Mouse (Mus musculus): ENCODE results near the gene Lrrd1.
"Not testable (repeated sequence)": the region's sequence is repeated elsewhere in the genome, so short reads cannot be mapped to it uniquely, and the experiment has no call there.

Gene Lrrd1

DNA sequence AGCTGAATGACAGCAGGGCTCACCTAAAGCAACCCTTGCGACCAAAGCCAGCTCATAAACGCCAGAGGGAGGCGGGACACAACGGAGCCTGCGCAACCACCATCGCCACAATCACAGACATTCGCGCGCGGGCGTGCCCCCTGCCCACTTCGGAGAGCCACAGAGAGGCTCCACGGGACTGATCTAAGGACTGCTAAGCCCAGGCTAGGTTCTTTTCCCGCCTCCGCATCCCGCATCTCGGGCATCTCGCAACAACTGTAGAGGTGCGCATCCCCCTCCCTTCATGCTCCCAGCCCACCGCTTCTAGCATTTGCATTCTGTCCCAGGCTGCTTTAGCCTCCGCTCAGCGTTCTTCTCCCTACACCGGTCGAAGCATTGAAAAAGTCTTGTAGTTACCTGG lies at the start of gene Lrrd1:
Lrrd1 (plus strand) TSS at position 148 of the 400 bp plus-strand sequence.
- peak; percentile 30 for DNase-seq (ENCODE audit: low spot score)

DNA sequence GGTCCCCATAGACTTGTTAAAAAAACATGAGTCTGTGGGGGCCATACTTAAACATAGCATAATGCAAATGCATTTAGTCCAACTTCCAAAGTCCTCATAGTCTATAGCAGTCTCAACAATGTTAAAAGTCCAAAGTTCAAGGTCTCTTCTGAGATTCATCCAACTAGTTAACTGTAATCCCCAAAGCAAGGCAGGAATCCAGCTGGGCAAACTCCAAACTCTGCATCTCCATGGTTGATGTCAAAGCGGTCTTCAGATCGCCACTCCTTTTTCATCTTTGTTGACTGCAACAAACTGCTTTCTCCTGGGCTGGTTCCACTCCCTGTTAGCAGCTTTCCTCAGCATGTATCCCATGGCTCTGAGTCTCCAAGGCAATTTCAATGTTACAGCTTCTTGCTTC lies 47.9 kb upstream of the Lrrd1 start:
- not testable (repeated sequence) for DNase-seq (ENCODE audit: low spot score)

DNA sequence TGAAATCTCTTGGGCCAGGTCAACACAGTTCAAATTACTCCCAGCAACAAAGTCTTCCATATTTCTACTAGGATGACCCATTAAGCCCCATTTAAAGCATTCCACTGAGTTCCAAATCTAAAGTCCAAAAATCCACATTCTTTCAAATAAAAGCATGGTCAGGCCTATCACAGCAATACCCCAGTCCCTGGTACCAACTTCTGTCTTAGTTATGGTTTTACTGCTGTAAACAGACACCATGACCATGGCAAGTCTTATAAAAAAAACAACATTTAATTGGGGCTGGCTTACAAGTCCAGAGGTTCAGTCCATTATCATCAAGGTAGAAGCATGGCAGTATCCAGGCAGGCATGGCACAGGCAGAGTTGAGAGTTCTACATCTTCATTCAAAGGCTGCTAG lies 46.3 kb upstream of the Lrrd1 start:
- DNase-seq (ENCODE audit: low spot score), result not testable (repeated sequence)

DNA sequence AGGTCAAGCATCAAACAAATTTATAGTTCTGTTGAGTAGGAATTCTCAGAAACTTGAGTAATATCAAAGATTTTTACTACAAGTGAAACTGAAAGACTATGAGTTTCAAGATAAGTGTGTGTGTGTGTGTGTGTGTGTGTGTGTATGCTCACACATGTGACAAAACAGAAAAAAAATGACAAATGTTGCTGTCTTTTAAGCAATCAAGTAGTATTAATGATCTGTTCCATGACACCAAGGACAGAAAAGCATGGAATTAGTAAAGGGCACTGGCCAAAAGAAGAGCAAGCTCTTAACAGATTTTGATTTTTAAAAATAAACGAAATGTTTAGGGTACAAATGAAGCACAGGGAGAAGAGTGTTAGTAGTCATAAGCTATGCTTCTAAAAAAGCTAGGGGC lies 44.9 kb upstream of the Lrrd1 start:
- no peak for DNase-seq (ENCODE audit: low spot score)

DNA sequence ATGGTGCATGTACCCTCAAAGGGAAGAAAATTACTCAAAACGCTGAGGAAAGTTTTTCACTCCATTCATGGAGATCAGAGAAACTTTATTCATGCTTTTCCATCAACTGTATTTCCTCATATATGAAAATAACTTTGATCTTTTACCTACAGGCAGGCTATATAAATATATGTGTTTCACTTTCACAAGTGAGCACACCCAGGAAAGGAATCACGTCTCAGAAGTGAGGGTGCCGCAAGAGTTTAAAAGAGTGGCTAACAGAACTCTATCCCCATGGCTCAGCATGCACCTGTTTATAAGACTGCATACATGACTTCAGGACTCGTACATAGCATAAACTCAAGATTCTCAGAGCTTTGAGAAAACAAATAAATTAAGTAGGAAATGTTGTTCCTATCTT lies 44.1 kb upstream of the Lrrd1 start:
- no peak for DNase-seq (ENCODE audit: low spot score)

DNA sequence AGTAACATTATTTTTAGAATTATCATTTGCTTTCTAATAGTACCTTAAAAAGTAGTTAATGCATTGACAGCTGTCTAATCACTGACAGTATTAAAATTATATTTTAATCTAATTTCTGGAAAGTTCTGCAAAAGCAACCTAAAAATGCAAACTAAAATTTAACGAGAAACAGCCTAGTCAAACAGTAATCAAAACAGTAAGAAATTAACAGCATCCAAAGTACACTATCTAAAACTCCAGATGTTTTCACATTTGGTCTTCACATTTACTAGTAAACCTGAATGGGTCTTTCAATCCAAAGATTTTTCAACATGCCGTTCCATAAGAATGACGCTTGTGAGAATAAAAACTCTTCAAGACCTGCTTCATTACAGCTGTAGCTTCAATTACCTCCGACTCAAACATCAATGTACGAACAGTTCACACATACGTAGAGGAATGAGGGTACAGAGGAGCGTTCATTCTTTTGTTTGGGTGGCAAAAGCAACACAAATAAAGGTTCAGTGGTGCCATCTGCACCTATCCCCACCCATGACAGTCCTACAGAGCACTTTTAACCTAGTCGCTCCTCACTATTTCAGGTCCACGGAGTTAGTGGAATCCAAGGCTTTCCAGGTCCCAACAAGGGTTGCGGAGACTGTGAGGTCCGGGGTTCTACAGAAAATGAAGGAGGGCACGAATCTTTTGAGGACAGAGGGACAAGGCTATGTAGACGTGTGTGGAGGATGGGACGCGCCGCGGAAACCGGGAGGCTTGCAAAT lies 43.1 kb upstream of the Lrrd1 start:
- no peak for DNase-seq (ENCODE audit: low spot score)

DNA sequence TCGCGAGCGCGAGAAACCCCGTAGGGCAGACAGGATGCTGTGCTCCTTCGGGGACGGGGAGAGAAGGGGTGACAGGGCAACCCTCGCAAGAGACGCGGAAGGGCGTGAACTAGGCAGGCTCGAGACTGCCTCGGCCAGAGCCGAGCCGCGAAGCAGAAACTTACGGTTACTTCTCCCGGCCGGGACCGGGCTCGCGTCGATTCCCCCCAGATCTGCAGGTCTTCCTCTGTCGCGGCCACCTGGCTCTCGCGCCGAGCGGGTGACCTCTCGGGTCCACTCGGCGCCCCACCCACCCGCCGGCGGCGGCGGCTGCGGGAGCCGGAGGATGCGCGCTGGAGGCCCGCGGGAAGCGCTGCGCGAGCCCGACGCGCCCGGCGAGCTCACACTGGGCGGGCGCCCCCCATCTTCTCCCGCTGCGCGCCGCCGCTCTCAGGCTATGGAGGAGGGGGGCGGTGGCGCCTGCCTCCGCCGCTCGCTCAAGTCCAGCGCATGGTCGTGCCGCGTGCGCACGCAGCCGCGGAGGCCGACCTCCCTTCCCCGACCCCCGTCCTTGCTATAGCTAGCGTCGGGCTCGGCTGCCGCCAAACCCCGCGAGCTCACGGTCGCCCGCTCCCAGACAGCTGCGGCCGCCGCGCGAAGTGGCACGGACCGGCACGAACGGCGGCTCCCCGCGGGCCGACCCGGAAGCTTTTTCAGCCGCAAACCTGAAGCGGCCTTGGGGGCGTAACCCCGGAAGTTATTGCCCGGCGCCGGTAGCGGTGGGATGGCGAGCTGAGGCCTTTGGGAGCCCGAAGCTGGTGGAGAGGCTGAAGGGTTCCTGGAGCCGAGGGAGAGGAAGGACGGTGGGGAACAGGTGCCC lies 42.3 kb upstream of the Lrrd1 start, which contains the start of the genes Ankib1 and Krit1:
Ankib1 (minus strand) TSS at position 493 of the 859 bp plus-strand sequence.
Krit1 (plus strand) TSS at position 752 of the 859 bp plus-strand sequence.
- peak; percentile 91 for DNase-seq (ENCODE audit: low spot score)

DNA sequence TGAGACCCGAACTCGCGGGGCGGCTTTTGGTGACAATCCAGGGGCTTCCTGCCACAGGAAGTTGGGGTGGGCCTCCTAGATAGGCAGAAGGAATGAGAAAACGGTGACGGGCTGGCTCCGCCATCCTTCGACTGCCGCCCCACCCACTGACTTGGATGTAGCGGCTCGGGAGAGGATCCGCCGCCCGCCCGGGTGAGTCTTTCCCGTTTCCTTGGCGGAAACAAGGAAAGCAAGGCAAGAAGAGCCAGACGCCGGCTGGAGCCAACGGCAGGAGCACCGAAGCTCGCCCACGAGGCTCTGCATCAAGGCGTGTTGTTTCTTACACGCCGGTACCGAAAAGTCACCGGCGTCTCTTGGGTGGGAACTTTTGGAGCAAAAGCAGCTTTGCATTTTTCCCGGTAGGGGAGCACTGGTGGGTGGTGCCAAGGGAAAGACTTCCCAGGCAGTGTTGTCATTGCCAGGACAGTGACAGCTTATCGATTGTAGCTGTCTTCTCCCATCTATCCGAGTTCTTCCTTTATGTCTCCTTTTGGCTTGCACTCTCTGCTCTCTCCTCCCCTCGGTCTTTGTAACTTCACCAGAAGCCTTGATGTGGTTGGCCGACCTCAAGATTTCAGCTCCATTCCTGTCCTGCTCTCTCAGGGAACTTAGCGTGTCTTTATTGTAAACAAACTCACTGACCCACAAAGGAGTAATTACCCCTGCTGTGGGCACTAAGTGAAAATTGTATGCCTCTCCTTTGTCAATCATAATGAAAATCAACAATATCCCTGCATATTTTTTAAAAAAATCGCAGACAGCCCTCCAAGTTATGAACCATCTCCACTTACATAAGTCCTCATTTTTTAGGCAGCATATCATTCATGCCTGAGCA lies 41.4 kb upstream of the Lrrd1 start:
- peak; percentile 52 for DNase-seq (ENCODE audit: low spot score)

DNA sequence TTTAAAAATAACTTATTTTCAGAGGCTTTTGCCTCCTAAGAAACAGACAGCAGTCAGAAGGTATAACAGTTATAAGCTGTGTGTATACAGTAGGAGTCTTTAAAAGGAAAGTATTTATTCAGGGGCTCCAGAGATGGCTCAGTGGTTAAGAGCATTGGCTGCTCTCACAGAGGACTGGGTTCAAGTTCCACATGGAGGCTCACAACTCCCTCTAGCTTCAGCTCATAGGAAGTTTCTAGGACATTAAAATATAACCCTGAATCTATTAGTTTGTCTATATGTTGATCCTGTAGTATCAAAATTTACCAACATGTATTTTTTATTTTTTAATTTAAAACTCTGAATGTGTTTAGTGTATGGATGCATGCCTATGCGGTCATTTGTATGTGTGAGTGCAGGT lies 36.5 kb upstream of the Lrrd1 start:
- no peak for DNase-seq (ENCODE audit: low spot score)

DNA sequence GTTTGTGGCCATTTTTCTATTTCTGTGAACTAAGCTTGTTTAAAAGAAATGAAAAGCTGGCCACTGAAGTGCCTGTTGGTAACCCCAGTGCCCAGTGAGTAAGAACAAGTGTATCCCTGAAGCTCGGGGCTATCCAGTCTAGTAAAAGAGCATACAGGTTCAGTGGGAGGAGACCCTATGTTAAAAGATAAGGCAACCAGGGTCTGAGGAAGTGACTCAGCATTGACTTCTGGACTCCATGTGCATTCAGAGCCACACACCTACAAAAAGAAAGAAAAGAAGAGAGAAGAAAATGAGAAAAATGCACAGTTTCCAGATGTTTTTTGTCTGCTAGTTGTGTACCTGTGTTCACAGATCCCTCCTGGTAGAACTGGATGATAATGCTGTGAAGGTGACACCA lies 10.9 kb upstream of the Lrrd1 start:
- no peak for DNase-seq (ENCODE audit: low spot score)

DNA sequence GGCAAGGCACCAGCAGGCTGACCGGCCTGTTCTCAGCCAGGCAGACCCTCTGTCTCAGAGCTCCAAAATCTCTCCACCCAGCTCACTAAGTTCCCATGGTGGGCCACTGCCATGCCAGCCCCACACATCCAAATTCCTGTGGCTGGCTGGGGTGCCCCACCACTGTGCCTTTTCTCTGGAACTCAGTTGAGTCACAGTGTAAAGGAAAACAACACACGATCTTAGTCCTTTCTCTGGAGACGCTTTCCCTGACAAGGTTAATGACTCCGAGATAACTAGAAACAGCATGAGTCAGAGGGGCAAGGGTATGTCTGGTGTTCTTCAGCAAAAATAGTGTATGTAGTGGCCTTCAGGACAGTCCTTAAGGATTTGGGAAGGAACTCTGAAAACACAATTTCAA lies 25.2 kb downstream of the Lrrd1 start:
- DNase-seq (ENCODE audit: low spot score), result no peak

DNA sequence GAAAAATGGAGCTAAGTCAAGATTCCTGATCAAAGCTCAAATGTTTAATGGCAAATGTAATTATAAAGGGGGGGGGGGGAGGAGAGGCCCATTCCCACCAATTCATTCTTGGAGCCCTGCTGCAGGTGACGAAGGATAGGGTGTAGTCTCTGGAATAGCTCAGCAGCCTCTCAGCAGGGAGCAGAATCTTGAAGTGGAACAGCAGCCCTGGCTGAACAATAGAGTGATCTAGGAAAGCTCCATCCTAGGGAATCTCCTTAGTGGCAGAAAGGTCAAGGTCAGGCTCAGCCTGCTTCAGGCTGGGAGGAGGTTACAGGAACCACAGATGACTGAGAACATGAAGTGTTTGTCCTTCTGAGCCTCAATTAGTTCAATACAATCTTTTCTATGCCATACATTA lies 27.4 kb downstream of the Lrrd1 start:
- DNase-seq (ENCODE audit: low spot score), result no peak

DNA sequence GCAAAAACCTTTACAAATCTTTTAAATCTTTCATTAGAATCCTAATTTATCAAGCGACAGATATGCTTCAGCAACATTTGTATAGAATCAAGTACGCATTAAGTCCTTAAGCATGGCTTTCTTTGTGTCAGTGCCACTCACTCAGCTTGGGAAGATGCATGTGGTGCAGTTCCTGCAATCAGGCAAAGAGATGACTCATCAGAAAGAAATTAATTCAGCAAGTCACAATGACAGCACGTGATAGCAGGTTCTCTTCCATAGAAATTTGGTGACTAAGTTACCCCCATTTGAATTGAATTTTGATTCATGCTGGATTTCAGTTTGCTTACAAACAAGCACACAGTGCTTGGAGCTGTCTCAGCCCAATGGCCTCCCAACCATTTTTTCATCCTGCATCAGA lies 28.5 kb downstream of the Lrrd1 start:
- no peak for DNase-seq (ENCODE audit: low spot score)

DNA sequence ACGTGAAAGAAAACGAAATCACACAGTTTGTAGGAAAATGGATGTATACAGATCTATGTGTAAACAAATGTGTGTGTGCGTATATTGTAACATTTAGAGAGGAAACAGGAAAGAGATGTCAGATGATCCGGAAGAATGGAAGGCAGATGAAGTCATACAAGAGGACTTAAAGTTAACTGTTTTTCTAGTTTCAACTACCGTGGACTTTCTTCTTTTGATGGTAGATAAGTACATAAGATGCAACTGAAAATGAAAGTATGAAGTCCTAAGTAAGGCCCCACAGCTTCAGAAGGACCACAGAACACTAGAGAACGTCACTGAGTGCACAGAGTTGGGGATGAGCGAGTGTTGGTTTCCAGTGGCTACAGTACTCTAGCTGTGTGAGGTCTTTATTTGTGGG lies 41.9 kb downstream of the Lrrd1 start:
- DNase-seq (ENCODE audit: low spot score), result not testable (repeated sequence)

DNA sequence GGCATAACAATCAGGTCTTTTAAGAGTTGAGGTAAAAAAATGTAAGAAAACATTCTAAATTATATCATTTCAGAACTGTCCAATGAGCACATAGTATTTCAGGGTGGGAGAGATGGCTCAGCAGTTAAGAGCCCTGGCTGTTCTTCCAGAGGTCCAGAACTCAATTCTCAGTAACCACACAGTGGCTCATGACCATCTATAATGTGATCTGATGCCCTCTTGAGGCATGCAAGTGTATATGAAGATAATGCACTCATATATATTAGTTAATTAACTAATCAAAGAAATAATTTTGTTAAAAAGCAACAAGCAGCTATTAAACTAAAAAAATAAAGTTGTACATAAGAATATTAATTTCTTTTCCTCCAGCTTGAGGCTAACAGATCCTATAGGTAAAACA lies 44.2 kb downstream of the Lrrd1 start:
- DNase-seq (ENCODE audit: low spot score), result no peak

DNA sequence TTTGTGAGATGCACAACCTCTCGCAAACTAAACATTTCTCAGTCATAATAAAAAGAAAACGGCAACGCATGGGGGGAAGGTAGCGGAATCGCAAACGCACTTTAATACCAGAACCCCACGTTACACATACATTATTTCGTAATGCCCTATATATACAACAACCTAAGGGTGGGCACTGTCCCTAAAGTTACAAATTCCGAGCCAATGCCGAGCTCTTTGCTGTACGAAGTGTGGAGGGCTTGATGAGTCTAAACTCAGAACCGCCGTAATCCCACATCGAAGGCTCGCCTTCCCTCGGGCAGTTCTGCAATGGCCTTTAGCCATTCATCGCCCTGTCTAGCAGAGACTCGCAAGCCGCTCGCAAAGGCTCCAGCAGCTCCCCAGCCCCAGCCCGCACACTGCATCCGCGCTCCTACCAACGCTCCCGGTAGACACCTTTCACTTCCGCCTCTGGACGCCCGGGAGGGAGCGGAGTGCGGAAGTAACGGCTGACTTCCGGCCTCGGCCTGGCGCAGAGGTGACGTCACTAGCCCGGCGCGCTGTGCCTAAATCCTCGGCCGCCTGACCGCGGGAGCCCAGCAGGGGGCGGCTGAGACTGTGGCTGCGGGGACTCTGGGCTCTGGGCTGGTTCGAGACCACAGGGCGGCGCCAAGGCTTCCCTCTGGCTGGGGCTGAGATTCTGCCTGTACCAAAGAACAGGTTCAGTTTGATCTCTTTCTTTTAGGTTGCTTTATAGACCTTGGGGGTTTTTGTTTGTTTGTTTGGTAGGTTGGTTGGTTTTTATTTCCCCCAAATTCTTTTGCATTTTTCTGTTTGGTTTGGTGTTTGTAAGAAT lies 48.7 kb downstream of the Lrrd1 start, which contains the start of gene Mterf1a:
Mterf1a (minus strand) TSS at position 475 of the 835 bp plus-strand sequence.
- DNase-seq (ENCODE audit: low spot score), result peak; percentile 11

DNA sequence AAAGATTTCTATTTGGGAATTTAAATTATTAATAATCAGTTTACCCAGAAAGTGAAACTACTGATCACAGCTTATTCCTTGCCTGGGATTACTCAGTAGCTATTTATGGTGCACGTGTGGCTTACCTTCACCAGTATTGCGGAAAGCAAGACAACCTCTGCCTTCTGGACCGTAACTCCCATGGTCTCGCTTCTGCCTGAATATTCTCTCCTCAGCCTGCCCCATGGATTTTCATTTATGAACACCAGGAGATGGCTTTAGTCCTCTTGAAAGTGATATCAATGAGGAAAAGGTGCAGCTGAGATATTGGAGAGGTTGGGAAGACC lies 49.3 kb downstream of the Lrrd1 start:
- DNase-seq (ENCODE audit: low spot score), result not testable (repeated sequence)

DNA sequence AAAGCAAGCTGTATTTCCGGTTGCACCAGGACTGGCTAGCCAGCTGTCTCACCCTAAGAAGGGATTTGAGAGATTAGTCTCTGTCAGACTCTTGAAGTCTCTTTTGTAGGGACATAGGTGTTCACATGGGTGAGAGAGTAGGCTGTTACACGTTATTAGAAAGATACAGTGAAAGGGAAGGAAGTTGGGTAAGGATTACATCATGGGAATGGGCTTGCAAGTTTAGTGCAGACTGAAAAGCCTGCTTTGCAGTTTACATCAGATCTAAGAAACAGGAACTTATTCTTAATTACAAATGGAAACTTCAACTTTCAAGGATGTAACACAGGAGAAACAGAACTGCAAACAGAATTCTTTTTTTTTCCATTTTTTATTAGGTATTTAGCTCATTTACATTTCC lies 60.5 kb downstream of the Lrrd1 start:
- DNase-seq (ENCODE audit: low spot score), result no peak
